Mouse (Mus musculus) hindbrain, embryonic 16.5 days (tissue): ENCODE data around the gene Rbm14. TPM values are rescaled to one million over a fixed set of nuclear protein-coding genes. Genes with fewer than 3 reads are reported as not detected.
A peak's percentile ranks its signal among the peaks of the same experiment; 100 is the strongest.
"Not testable (repeated sequence)": the region's sequence is repeated elsewhere in the genome, so short reads cannot be mapped to it uniquely, and the experiment has no call there.

Source experiments
- ATAC-seq: fragments of 200-750 bp; cut with Nextera tagmentation; 2 replicates; pipeline ENCODE4 v1.8.0; 2017; ENCODE audit warnings: moderate TSS enrichment, moderate library complexity
- H3K27ac ChIP-seq: fragments of 300-500 bp; sonication (generic); 2 replicates; pipeline ENCODE4 v1.5.1; 2014; ENCODE audit warnings: low read depth, mild to moderate bottlenecking, control low read depth, low read length, moderate library complexity
- H3K27me3 ChIP-seq: fragments of 300-500 bp; sonication (generic); replicated peaks from 2 replicates; pipeline ENCODE4 v1.6.1; 2014; ENCODE audit warnings: low read length; ENCODE audit not compliant: control insufficient read depth, insufficient read depth
- H3K36me3 ChIP-seq: fragments of 300-500 bp; sonication (generic); 2 replicates; pipeline ENCODE4 v1.6.1; 2014; ENCODE audit warnings: mild to moderate bottlenecking, low read length, moderate library complexity, mixed read lengths; ENCODE audit not compliant: control insufficient read depth, insufficient read depth
- H3K4me1 ChIP-seq: fragments of 300-500 bp; sonication (generic); 2 replicates; pipeline ENCODE4 v1.6.1; 2014; ENCODE audit warnings: low read depth, low read length; ENCODE audit not compliant: control insufficient read depth, insufficient read depth
- H3K4me2 ChIP-seq: fragments of 300-500 bp; sonication (generic); 2 replicates; pipeline ENCODE4 v1.6.1; 2014; ENCODE audit warnings: mild to moderate bottlenecking, low read length, control low read depth, moderate library complexity
- H3K4me3 ChIP-seq: fragments of 300-500 bp; sonication (generic); 2 replicates; pipeline ENCODE4 v1.5.1; 2014; ENCODE audit warnings: mild to moderate bottlenecking, low read length, control low read depth, moderate library complexity
- H3K9ac ChIP-seq: fragments of 300-500 bp; sonication (generic); 2 replicates; pipeline ENCODE4 v1.6.1; 2014; ENCODE audit warnings: low read depth, mild to moderate bottlenecking, control low read depth, low read length, moderate library complexity
- H3K9me3 ChIP-seq: fragments of 300-500 bp; sonication (generic); 2 replicates; pipeline ENCODE4 v1.6.1; 2014; ENCODE audit warnings: mild to moderate bottlenecking, low read length, moderate library complexity; ENCODE audit not compliant: control insufficient read depth
- WGBS: fragments of 180-500 bp; shearing (Covaris S2); extraction: QIAGEN DNeasy Blood & Tissue Kit; methylation state at CpG from one replicate; pipeline ENCODE4 v1.1.7; 2014; 5-methylcytosine and 5-hydroxymethylcytosine counted together
- polyA plus RNA-seq: library from polyadenylated mRNA; unstranded; fragments of >200 nt; fragmentation: Nextera tagmentation; extraction: Ambion mirVana; gene quantifications from 2 replicates; pipeline ENCODE4 v1.2.1, GENCODE M21; 2015

Rbm14 gene
- polyA plus RNA-seq, 1 experiment from 2014 or later = 59.5 TPM

DNA sequence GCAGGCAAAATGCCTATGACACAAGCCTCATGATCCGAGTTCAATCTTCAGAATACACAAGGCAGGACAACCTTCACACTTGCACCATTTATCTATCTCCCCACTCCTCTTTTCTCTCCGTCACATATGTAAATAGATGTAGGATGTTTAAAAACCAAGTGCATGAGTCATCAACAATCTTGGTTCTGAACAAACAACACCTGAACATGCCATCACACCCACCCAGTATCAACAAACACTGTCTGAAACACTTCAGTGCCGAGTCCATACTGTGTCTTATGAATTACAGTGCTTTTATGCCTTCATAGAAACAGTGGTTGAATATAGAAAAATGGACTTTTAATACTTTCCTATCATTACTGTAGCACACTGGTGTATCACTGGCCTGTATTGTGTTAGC, 38.6 kb downstream of the Rbm14 start:
- Histone ChIP-seq H3K36me3 (peaks cover 18% of the 10 kb centered on the region), H3K4me3 (no peak overlapping the region), H3K9me3 (no peaks in the 10 kb centered on the region), H3K27ac (no peak overlapping the region), H3K9ac (no peak overlapping the region), H3K4me1 (no peaks in the 10 kb centered on the region), H3K27me3 (no peaks in the 10 kb centered on the region), H3K4me2 (no peak overlapping the region)
- ATAC-seq = no peak
- 83% methylated on average over 3 of the region's 3 CpGs for WGBS

DNA sequence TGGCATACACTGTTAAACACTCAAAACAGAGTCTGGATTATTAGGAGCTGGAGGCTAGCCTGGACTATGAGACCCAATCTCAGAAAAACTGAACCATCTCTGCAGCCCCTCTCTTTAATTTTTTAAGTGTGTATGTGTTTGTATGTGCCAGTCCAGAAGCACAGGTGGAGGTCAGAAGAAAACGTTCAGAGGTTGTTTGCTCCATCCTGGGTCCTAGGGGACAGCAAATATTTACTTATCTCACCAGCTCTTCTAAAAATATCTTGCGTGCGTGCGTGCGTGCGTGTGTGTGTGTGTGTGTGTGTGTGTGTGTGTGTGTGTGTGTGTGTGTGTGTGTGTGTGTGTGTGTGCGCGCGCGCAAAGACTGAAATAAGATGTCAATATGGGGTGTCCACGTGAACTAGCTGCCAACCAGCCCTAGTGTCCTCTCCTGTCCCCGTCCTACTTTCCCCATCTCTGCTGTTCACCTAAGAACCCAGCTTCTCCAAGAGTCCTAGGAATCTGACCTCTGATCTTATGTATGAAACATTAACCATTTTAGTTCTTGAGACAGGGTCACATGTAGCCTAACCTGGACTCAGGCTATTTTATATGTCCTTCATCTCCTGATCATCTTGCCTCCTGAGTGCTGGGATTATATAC, 43.8 kb downstream of the Rbm14 start:
- Histone ChIP-seq H3K4me2 (no peak overlapping the region), H3K9ac (no peak overlapping the region), H3K9me3 (no peaks in the 10 kb centered on the region), H3K27ac (no peak overlapping the region), H3K36me3 (peaks cover 17% of the 10 kb centered on the region), H3K27me3 (no peaks in the 10 kb centered on the region), H3K4me3 (no peak overlapping the region), H3K4me1 (no peaks in the 10 kb centered on the region)
- ATAC-seq = no peak
- 86% methylated on average over 12 of the region's 12 CpGs for WGBS

DNA sequence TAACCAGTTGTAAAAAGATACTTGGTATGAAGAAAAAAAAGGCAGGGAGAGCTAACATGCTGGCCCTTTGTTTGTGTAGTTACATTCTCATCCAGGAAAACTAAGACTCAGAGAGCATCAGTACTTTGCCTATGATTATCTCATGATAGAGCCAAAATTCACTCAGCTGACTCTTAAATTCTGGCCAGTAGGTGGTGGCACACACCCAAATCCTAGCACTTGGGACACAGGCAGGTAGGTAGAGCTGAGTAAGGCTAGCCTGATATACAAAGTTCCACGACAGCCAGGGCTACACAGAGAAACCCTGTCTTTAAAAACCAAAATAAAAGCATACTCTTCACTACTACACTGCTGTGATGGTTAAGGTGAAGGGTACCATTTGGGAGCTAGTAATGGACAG, 48.6 kb downstream of the Rbm14 start:
- WGBS = 65% methylated on average over 1 of the region's 1 CpGs
- Histone ChIP-seq H3K4me3 (no peak overlapping the region), H3K9me3 (no peaks in the 10 kb centered on the region), H3K27ac (no peak overlapping the region), H3K36me3 (peaks cover 13% of the 10 kb centered on the region), H3K4me1 (peaks cover 25% of the 10 kb centered on the region), H3K27me3 (no peaks in the 10 kb centered on the region), H3K9ac (0 out of 2 replicates have a peak overlapping the region, but pooled peaks have one; percentile 5), H3K4me2 (no peak overlapping the region)
- no peak for ATAC-seq

DNA sequence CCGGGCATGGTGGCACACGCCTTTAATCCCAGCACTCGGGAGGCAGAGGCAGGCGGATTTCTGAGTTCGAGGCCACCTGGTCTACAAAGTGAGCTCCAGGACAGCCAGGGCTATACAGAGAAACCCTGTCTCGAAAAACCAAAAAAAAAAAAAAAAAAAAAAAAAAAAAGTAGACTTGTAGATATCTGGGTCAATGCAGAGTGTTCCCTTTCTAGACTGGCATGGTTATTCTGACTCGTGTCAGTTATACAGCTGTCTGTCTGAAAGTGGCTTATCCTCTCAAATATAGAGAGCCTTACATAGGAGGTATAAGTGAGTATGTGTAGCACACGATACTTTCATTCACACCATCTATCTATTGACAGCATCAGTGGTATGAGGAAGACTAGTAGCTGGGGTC, 50.9 kb downstream of the Rbm14 start:
- not testable (repeated sequence) for H3K27ac ChIP-seq, H3K4me2 ChIP-seq, H3K27me3 ChIP-seq, H3K4me3 ChIP-seq, ATAC-seq, H3K9ac ChIP-seq, H3K9me3 ChIP-seq
- Histone ChIP-seq H3K4me1 (peaks cover 28% of the 10 kb centered on the region), H3K36me3 (peaks cover 13% of the 10 kb centered on the region)
- 88% methylated on average over 8 of the region's 8 CpGs for WGBS

DNA sequence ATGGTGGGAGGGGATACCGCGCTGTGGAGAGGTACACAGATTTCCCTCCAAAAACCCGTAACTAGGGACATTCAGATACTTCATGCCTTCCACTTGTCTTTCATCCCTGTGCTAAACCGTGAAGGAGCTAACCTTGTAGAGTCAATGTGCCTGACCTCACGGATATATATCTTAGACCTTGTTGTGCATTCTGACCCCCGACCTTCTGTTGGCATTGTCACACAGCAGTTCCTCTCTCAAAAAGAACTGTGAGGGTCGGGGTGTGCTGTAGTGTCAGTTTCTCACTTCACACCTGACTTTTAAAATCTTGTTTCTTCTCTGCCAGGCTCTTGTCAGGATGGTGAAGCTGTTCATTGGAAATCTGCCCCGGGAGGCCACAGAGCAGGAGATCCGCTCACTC, 54.5 kb downstream of the Rbm14 start:
- peak overlapping the region; percentile 57 for H3K4me2 ChIP-seq
- H3K27me3 ChIP-seq = no peaks in the 10 kb centered on the region
- H3K4me1 ChIP-seq = peaks cover 30% of the 10 kb centered on the region
- 2% methylated on average over 9 of the region's 9 CpGs for WGBS
- H3K36me3 ChIP-seq = peaks cover 7% of the 10 kb centered on the region
- ATAC-seq = no peak
- peak overlapping the region; percentile 90 for H3K9ac ChIP-seq
- H3K9me3 ChIP-seq = no peaks in the 10 kb centered on the region
- peak overlapping the region; percentile 72 for H3K4me3 ChIP-seq
- peak overlapping the region; percentile 96 for H3K27ac ChIP-seq

DNA sequence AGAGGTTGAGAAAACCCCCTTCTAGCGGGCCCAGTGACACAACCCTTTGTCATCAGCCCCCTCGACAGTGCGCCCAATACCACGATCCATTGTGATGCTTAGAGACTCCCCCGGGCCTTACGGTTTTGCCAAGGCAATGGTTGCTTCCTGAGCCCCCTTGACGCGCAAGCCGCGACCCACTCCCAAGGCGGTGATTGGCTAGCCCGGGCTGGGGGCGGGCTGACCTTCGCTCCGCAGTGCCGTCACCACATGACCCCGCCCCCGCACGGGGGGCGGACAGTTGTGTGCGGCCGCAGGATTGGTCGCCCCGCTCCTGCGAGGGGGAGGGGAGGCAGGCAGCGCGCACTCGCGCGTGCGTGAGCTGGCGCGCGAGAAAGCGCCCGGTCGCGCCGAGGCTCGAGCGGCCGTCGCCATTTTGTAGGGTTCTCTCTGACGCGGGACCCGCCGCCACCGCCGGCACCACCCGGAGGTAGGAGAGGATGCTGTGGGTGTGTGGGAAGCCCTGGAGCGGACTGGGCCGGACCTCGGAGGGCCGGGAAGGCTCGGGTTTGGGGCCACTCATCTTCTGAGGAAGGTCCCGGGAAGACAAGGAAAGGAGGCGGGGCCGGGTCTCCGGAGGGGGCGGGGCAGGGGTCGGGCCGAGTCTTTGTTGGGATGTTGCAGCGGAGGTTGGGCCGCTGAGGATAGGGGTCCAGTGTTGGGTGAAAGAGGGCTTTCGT, 55.1 kb downstream of the Rbm14 start, which contains the start of gene Rbm4b:
Gene Rbm4b (plus strand): TSS at position 305 of the 719 bp plus-strand sequence.
- ATAC-seq = peak; percentile 96
- Histone ChIP-seq H3K4me2 (peak within 1 kb of the TSS; percentile 57), H3K36me3 (peaks cover 7% of the 10 kb centered on the region), H3K9ac (peak within 1 kb of the TSS; percentile 90), H3K4me1 (peaks cover 30% of the 10 kb centered on the region), H3K27me3 (no peaks in the 10 kb centered on the region), H3K27ac (peak within 1 kb of the TSS; percentile 96), H3K4me3 (peak within 1 kb of the TSS; percentile 72), H3K9me3 (no peaks in the 10 kb centered on the region)
- under 1% methylated on average over 55 of the region's 65 CpGs for WGBS

DNA sequence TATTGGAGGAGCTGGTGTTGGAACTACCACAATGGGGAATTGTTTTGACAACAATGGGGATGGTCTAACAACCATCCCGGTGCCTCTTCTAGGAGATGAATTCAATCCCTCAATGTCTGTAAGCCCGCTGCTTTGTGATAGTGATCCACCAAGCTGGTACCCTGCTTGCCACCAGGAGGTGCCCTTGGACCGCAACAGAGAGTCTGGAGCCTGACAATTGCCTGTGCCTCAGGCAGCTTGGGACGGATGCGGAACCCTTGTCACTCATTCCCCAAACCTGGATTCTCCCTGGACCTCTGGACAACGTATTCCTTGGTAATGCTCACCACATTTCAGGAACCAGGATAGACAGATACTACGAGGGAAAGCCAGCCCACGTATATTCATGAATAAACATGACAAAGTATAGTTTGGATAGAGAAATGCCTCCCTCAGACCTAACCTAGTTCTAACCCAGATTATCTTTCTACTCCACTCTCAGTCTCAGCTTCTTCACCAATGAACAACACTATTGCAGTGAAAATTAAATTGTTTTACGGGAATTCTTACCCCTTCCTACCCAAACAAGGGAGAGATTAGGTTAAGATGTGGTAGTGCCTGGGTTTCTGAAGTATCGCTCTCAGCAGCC, 55.8 kb downstream of the Rbm14 start:
- Histone ChIP-seq H3K36me3 (peaks cover 11% of the 10 kb centered on the region), H3K27me3 (no peaks in the 10 kb centered on the region), H3K9ac (peak overlapping the region; percentile 59; the same call in 1 of the 2 replicates), H3K4me1 (peaks cover 26% of the 10 kb centered on the region), H3K4me3 (peak overlapping the region; percentile 72), H3K9me3 (no peaks in the 10 kb centered on the region), H3K27ac (peak overlapping the region; percentile 96), H3K4me2 (peak overlapping the region; percentile 57)
- WGBS = 0% methylated on average over 10 of the region's 10 CpGs
- peak; percentile 72 for ATAC-seq
